Mouse (Mus musculus) limb, embryonic 11.5 days (tissue): ENCODE measurements at regions not wholly inside any gene's neighbourhood (a gene's known extent, or its start where the extent isn't known, plus 50 kb on each side); places are given as distances from the start of the nearest gene placed in this dataset.

Source experiments
- ATAC-seq: fragments of 200-750 bp; cut with Nextera tagmentation; 2 replicates; pipeline ENCODE4 v1.8.0; 2017; ENCODE audit warnings: low read depth; ENCODE audit not compliant: insufficient number of reproducible peaks, low FRiP score, low TSS enrichment
- DNase-seq: peaks from one replicate; pipeline ENCODE4 v3.0.0-alpha.2; 2015; ENCODE audit warnings: low spot score
- H3K27ac ChIP-seq: fragments of 300-500 bp; sonication (generic); replicated peaks from 2 replicates; pipeline ENCODE4 v1.5.1; 2014; ENCODE audit warnings: low read depth, mild to moderate bottlenecking, low read length
- H3K27me3 ChIP-seq: fragments of 300-500 bp; sonication (generic); 2 replicates; pipeline ENCODE4 v1.6.1; 2014; ENCODE audit warnings: mild to moderate bottlenecking, low read length, mixed read lengths; ENCODE audit not compliant: control insufficient read depth, insufficient read depth
- H3K36me3 ChIP-seq: fragments of 300-500 bp; sonication (generic); 2 replicates; pipeline ENCODE4 v1.6.1; 2014; ENCODE audit warnings: mild to moderate bottlenecking, low read length, moderate library complexity, mixed read lengths; ENCODE audit not compliant: control insufficient read depth, insufficient read depth
- H3K4me1 ChIP-seq: fragments of 300-500 bp; sonication (generic); 2 replicates; pipeline ENCODE4 v1.6.1; 2014; ENCODE audit warnings: low read length, mixed read lengths; ENCODE audit not compliant: control insufficient read depth, insufficient read depth
- H3K4me2 ChIP-seq: fragments of 300-500 bp; sonication (generic); 2 replicates; pipeline ENCODE4 v1.6.1; 2014; ENCODE audit warnings: low read depth, mild to moderate bottlenecking, moderate library complexity; ENCODE audit not compliant: severe bottlenecking
- H3K4me3 ChIP-seq: fragments of 300-500 bp; sonication (generic); 2 replicates; pipeline ENCODE4 v1.5.1; 2014; ENCODE audit warnings: low read depth, low read length
- H3K9ac ChIP-seq: fragments of 300-500 bp; sonication (generic); 2 replicates; pipeline ENCODE4 v1.6.1; 2014; ENCODE audit warnings: mild to moderate bottlenecking, low read length
- H3K9me3 ChIP-seq: fragments of 300-500 bp; sonication (generic); 2 replicates; pipeline ENCODE4 v1.6.1; 2016; ENCODE audit warnings: low read length; ENCODE audit not compliant: control insufficient read depth
- WGBS: fragments of 180-500 bp; shearing (Covaris S2); extraction: QIAGEN DNeasy Blood & Tissue Kit; methylation state at CpG from one replicate; pipeline ENCODE4 v1.1.7; 2014; 5-methylcytosine and 5-hydroxymethylcytosine counted together

GRCm38 (mm10) chr8:116069538-116069937 is 361.9 kb upstream of the Maf start:
- Histone ChIP-seq H3K27ac (no peak overlapping the region), H3K27me3 (no peaks in the 10 kb centered on the region), H3K4me3 (no peak overlapping the region), H3K4me2 (no peak overlapping the region), H3K4me1 (no peaks in the 10 kb centered on the region), H3K9me3 (no peaks in the 10 kb centered on the region), H3K36me3 (no peaks in the 10 kb centered on the region), H3K9ac (no peak overlapping the region)
- ATAC-seq: no peak
- 87% methylated on average over 3 of the region's 3 CpGs for WGBS
- no peak for DNase-seq

GRCm38 (mm10) chr8:116067978-116068375 is 360.4 kb upstream of the Maf start:
- Histone ChIP-seq H3K4me1 (no peaks in the 10 kb centered on the region), H3K27me3 (no peaks in the 10 kb centered on the region), H3K4me2 (no peak overlapping the region), H3K9ac (no peak overlapping the region), H3K9me3 (no peaks in the 10 kb centered on the region), H3K4me3 (no peak overlapping the region), H3K36me3 (no peaks in the 10 kb centered on the region), H3K27ac (no peak overlapping the region)
- ATAC-seq: no peak
- WGBS: 92% methylated on average over 5 of the region's 5 CpGs
- no peak for DNase-seq

- Histone ChIP-seq H3K9me3 (no peaks in the 10 kb centered on the region), H3K27ac (no peak overlapping the region), H3K9ac (no peak overlapping the region), H3K27me3 (no peaks in the 10 kb centered on the region), H3K4me2 (no peak overlapping the region), H3K4me3 (no peak overlapping the region), H3K4me1 (no peaks in the 10 kb centered on the region), H3K36me3 (no peaks in the 10 kb centered on the region)
- DNase-seq: no peak
- no peak for ATAC-seq
- WGBS: 67% methylated on average over 9 of the region's 9 CpGs
Measured at GRCm38 (mm10) chr8:116067182-116067977, 359.8 kb upstream of the Maf start.

- H3K4me1 ChIP-seq: no peaks in the 10 kb centered on the region
- H3K9me3 ChIP-seq: no peaks in the 10 kb centered on the region
- H3K4me3 ChIP-seq: no peak overlapping the region
- WGBS: 80% methylated on average over 7 of the region's 7 CpGs
- no peaks in the 10 kb centered on the region for H3K27me3 ChIP-seq
- no peak for DNase-seq
- H3K9ac ChIP-seq: no peak overlapping the region
- no peak overlapping the region for H3K27ac ChIP-seq
- no peak for ATAC-seq
- H3K4me2 ChIP-seq: no peak overlapping the region
- H3K36me3 ChIP-seq: no peaks in the 10 kb centered on the region
Measured at GRCm38 (mm10) chr8:116065871-116066270, 358.3 kb upstream of the Maf start.

GRCm38 (mm10) chr8:116065327-116065726 is 357.7 kb upstream of the Maf start:
- DNase-seq (no peak), ATAC-seq (no peak)
- H3K27ac ChIP-seq: no peak overlapping the region
- H3K4me2 ChIP-seq: no peak overlapping the region
- no peaks in the 10 kb centered on the region for H3K9me3 ChIP-seq
- WGBS: 95% methylated on average over 7 of the region's 7 CpGs
- H3K27me3 ChIP-seq: no peaks in the 10 kb centered on the region
- H3K4me1 ChIP-seq: no peaks in the 10 kb centered on the region
- no peaks in the 10 kb centered on the region for H3K36me3 ChIP-seq
- no peak overlapping the region for H3K4me3 ChIP-seq
- H3K9ac ChIP-seq: no peak overlapping the region

- WGBS: 89% methylated on average over 11 of the region's 11 CpGs
- H3K4me3 ChIP-seq: no peak overlapping the region
- no peak overlapping the region for H3K27ac ChIP-seq
- no peaks in the 10 kb centered on the region for H3K4me1 ChIP-seq
- DNase-seq (no peak), ATAC-seq (no peak)
- no peaks in the 10 kb centered on the region for H3K27me3 ChIP-seq
- no peaks in the 10 kb centered on the region for H3K36me3 ChIP-seq
- H3K4me2 ChIP-seq: no peak overlapping the region
- no peak overlapping the region for H3K9ac ChIP-seq
- no peaks in the 10 kb centered on the region for H3K9me3 ChIP-seq
Measured at GRCm38 (mm10) chr8:116064562-116064961, 357.0 kb upstream of the Maf start.

GRCm38 (mm10) chr8:116063541-116063940 is 355.9 kb upstream of the Maf start:
- Histone ChIP-seq H3K4me3 (no peak overlapping the region), H3K9ac (no peak overlapping the region)

GRCm38 (mm10) chr8:116053483-116053882 is 345.9 kb upstream of the Maf start:
- no peak overlapping the region for H3K4me2 ChIP-seq
- 71% methylated on average over 7 of the region's 7 CpGs for WGBS

More at GRCm38 (mm10) chr8:116063541-116063940, 355.9 kb upstream of the Maf start:
- no peak overlapping the region for H3K4me2 ChIP-seq
- no peaks in the 10 kb centered on the region for H3K36me3 ChIP-seq
- ATAC-seq (no peak), DNase-seq (no peak)
- WGBS: 94% methylated on average over 5 of the region's 5 CpGs
- H3K4me1 ChIP-seq: no peaks in the 10 kb centered on the region
- no peaks in the 10 kb centered on the region for H3K9me3 ChIP-seq
- H3K27me3 ChIP-seq: no peaks in the 10 kb centered on the region
- H3K27ac ChIP-seq: no peak overlapping the region

GRCm38 (mm10) chr8:116053043-116053442 is 345.4 kb upstream of the Maf start:
- DNase-seq (no peak), ATAC-seq (no peak)
- Histone ChIP-seq H3K27ac (no peak overlapping the region), H3K36me3 (no peaks in the 10 kb centered on the region), H3K9ac (no peak overlapping the region), H3K27me3 (no peaks in the 10 kb centered on the region), H3K4me3 (no peak overlapping the region), H3K9me3 (no peaks in the 10 kb centered on the region), H3K4me2 (no peak overlapping the region), H3K4me1 (0 out of 2 replicates have a peak, but pooled peaks cover 3% of the 10 kb centered on the region)
- WGBS: 89% methylated on average over 6 of the region's 6 CpGs

More at GRCm38 (mm10) chr8:116053483-116053882, 345.9 kb upstream of the Maf start:
- no peak overlapping the region for H3K27ac ChIP-seq
- ATAC-seq: no peak
- no peak overlapping the region for H3K9ac ChIP-seq
- 0 out of 2 replicates have a peak, but pooled peaks cover 3% of the 10 kb centered on the region for H3K4me1 ChIP-seq
- no peaks in the 10 kb centered on the region for H3K36me3 ChIP-seq
- DNase-seq: no peak
- no peak overlapping the region for H3K4me3 ChIP-seq
- no peaks in the 10 kb centered on the region for H3K9me3 ChIP-seq
- no peaks in the 10 kb centered on the region for H3K27me3 ChIP-seq
